Mouse (Mus musculus) brown adipose tissue, adult 24 weeks (tissue): Measurements from ENCODE around the gene Efnb1. TPM values are rescaled to one million over a fixed set of nuclear protein-coding genes. Genes with fewer than 3 reads are reported as not detected.

Experiments
- H3K27ac ChIP-seq: fragments of 200-500 bp; replicated peaks from 2 replicates; pipeline ENCODE4 v1.5.1; 2012; ENCODE audit warnings: low read depth, mild to moderate bottlenecking, low read length
- H3K4me1 ChIP-seq: fragments of 200-500 bp; 2 replicates; pipeline ENCODE4 v1.6.1; 2012; ENCODE audit warnings: low read length, mixed read lengths; ENCODE audit not compliant: control insufficient read depth, insufficient read depth, insufficient read length
- H3K4me3 ChIP-seq: fragments of 200-500 bp; 2 replicates; pipeline ENCODE4 v1.5.1; 2012; ENCODE audit warnings: low read depth, mild to moderate bottlenecking, low read length, moderate library complexity; ENCODE audit not compliant: insufficient read depth
- polyA plus RNA-seq: library from polyadenylated mRNA; stranded (reverse); fragments of >200 nt; gene quantifications from 2 replicates; pipeline ENCODE4 v1.2.4, GENCODE M21; 2012; ENCODE audit not compliant: missing spikeins, insufficient read depth, insufficient read length

Gene Efnb1
- polyA plus RNA-seq, 1 experiment, result 10.3 TPM

DNA sequence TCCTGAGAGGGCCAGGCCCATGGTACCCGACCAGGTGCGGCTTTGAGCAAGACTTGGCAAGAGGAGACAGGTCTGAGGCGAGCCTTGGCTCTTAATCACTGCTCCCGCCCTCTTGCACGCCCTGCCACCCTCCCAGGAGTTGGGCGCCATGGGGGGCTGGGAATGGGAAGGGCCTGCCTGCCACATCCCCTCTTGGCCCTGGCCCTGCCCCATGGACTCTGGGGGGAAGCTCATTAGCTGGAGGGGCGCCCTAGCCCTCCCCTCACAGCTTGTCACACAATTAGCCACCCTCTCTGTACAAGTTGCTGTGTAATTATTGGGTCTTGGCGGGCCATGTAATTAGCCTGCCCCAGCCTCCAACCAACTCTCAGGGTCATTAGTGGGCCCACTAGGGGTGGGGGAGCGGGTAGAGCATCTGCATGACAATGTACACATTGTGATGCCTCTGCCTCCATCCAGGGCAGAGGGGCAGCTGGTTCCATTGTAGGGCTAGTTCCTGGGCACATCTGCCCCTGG lies 49.2 kb downstream of the Efnb1 start:
- Histone ChIP-seq H3K27ac (no peak overlapping the region), H3K4me1 (no peaks in the 10 kb centered on the region), H3K4me3 (no peak overlapping the region)

DNA sequence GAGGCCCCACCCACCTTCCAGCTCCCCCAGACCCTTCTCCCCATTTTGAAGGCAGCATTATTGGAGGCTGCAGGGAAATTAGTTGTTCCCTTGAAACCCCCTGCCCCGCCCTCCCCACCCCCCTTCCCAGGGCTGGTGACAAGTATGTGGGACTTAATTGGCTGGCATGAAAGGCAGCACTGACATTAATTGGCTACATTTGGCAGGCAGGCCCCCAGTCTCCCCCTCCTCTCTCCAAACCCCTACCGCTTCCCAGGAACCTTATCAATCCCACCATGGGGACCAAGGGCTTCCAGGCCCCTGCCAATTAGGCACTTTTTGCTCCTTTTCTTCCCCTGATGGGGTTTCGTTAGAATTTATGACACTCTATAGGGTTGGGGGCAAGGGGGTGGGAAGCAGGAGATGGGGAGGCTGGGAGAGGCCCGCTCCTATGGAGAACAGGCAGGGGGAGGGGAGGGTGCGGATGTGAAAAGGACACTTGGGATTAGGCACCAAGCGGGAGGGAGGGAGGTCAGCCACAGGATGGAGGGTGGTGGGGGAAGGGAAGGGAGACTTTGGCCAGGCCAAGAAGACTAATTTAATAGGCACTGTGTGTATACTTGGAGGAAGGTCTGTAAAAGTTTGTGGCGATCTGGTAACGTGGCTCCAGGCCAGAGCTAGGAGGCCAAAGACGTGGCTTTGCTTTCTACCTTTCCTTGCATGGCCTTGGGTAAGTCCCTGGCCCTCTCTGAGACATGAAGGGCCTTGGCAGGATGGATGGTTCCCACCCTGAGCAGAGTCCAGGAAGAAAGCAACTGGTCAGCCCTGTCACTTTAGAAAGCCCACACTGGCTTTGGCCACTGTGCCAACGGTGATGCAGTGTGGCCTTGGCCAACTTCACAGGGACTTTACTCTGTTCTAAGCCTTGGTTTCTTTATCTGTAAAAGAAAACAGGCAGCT lies 50.8 kb downstream of the Efnb1 start:
- Histone ChIP-seq H3K4me1 (no peaks in the 10 kb centered on the region), H3K27ac (no peak overlapping the region), H3K4me3 (no peak overlapping the region)

DNA sequence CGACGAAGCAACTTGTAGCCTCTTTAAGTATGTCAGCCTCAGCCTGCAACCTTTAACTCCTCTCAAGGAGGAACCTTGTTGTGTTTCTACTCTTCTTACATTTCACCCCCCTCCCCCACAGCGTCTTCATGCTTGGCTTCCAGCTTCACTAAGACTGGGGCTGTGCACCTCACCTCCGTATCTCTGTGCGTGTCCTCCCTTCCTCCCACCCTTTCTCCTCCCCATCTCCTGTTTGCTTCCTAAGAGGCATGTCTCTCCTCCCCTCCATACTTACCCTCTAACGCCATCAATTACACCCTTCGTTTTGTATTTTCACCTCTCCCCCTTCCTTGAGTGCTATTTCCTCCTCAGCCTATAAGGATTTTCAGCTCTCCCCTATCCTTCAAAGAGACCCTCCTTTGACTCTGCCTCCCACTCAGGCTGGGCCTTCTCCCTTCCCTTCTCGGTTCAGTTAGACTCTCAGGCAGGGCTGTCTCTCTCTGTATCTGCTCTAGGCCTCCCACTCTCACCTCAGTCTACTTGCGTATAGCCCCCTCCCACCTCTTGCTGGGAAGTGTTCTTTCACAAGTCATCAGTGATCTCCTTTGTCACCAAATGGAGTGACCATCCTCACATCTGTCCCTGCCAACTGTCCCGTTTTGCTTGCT lies 55.6 kb downstream of the Efnb1 start:
- Histone ChIP-seq H3K27ac (no peak overlapping the region), H3K4me3 (no peak overlapping the region)

DNA sequence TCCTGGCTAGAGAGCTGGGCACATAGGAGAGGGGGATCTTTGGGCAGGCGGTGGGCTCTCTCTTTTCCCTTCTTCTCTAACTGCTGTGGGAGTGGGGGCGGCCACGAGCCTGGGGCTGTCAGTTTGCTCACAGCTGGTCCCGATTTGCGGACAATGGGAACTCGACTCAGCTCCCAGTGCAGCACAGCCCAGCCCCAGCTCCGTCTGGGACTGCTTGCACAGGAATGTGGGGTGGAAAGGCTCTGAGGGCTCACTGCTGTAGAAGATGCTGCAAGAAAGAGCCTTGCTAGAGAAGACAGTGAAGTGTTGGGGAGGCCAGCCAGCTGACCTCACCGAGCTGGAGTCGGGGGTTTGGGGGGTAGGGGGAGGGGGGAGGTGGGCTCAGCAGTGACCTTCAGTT lies 61.0 kb downstream of the Efnb1 start:
- Histone ChIP-seq H3K4me3 (no peak overlapping the region), H3K27ac (no peak overlapping the region), H3K4me1 (peaks cover 13% of the 10 kb centered on the region)

More for the DNA sequence above, 55.6 kb downstream of the Efnb1 start:
- no peaks in the 10 kb centered on the region for H3K4me1 ChIP-seq

DNA sequence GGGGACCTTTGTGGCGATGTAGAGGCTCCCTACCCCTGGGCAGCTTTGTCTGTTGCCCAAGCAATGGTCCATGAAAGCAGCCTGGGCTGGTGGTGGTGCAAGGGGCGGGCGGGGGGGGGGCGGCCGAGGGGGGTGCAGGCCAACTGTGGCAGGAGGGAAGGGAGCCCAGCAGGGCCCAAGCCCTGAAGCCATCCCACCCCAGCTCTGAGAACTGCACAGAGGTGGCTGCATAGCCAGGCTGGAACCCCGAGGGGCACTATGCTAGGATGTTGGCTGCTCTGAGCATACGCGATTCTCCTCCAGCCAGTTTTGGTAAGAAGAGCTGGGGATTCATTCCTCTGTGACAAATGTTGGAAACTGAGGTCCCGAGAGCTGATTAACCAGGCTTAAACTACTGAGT lies 62.6 kb downstream of the Efnb1 start:
- peak overlapping the region; percentile 84 for H3K27ac ChIP-seq
- H3K4me3 ChIP-seq, result peak overlapping the region; percentile 55
- H3K4me1 ChIP-seq, result peaks cover 13% of the 10 kb centered on the region

Other genes with a start within 250 kb of the Efnb1 start
- gene Ophn1, start 245.1 kb upstream of the Efnb1 start, polyA plus RNA-seq, result 13.8 and 15.3 TPM in 2 replicates
- gene Yipf6, start 199.8 kb upstream of the Efnb1 start, polyA plus RNA-seq, result 18.7 and 24.5 TPM in 2 replicates
- gene Stard8, start 132.9 kb upstream of the Efnb1 start, polyA plus RNA-seq, result 5.0 and 6.7 TPM in 2 replicates